Mouse (Mus musculus) limb, embryonic 15.5 days (tissue): Measurements from ENCODE around the gene Prcc. TPM values are rescaled to one million over a fixed set of nuclear protein-coding genes. Genes with fewer than 3 reads are reported as not detected.
A peak's percentile ranks its signal among the peaks of the same experiment; 100 is the strongest.

Source experiments
- ATAC-seq: fragments of 200-750 bp; cut with Nextera tagmentation; 2 replicates; pipeline ENCODE4 v1.8.0; 2017; ENCODE audit warnings: low read depth, moderate TSS enrichment; ENCODE audit not compliant: insufficient number of reproducible peaks, low FRiP score, low TSS enrichment
- H3K27ac ChIP-seq: fragments of 300-500 bp; sonication (generic); 2 replicates; pipeline ENCODE4 v1.5.1; 2015; ENCODE audit warnings: moderate library complexity, mild to moderate bottlenecking, inconsistent platforms
- H3K27me3 ChIP-seq: fragments of 300-500 bp; sonication (generic); 2 replicates; pipeline ENCODE4 v1.6.1; 2015; ENCODE audit warnings: inconsistent platforms
- H3K36me3 ChIP-seq: fragments of 300-500 bp; sonication (generic); 2 replicates; pipeline ENCODE4 v1.6.1; 2015; ENCODE audit warnings: inconsistent platforms
- H3K4me1 ChIP-seq: fragments of 300-500 bp; sonication (generic); 2 replicates; pipeline ENCODE4 v1.6.1; 2015; ENCODE audit warnings: inconsistent platforms
- H3K4me2 ChIP-seq: fragments of 300-500 bp; sonication (generic); 2 replicates; pipeline ENCODE4 v1.6.1; 2015; ENCODE audit warnings: mild to moderate bottlenecking, inconsistent platforms
- H3K4me3 ChIP-seq: fragments of 300-500 bp; sonication (generic); 2 replicates; pipeline ENCODE4 v1.5.1; 2015; ENCODE audit warnings: mild to moderate bottlenecking, inconsistent platforms
- H3K9ac ChIP-seq: fragments of 300-500 bp; sonication (generic); 2 replicates; pipeline ENCODE4 v1.6.1; 2015; ENCODE audit warnings: inconsistent platforms
- H3K9me3 ChIP-seq: fragments of 300-500 bp; sonication (generic); 2 replicates; pipeline ENCODE4 v1.6.1; 2016; ENCODE audit warnings: inconsistent platforms
- WGBS: fragments of 180-500 bp; shearing (Covaris S2); methylation state at CpG from one replicate; pipeline ENCODE4 v1.1.7; 2015; 5-methylcytosine and 5-hydroxymethylcytosine counted together
- polyA plus RNA-seq: library from polyadenylated mRNA; unstranded; fragments of >200 nt; fragmentation: Nextera tagmentation; extraction: Ambion mirVana; gene quantifications from 2 replicates; pipeline ENCODE4 v1.2.1, GENCODE M21; 2015

The Prcc gene
- polyA plus RNA-seq, 1 experiment from 2014 or later: 13.1 TPM

DNA sequence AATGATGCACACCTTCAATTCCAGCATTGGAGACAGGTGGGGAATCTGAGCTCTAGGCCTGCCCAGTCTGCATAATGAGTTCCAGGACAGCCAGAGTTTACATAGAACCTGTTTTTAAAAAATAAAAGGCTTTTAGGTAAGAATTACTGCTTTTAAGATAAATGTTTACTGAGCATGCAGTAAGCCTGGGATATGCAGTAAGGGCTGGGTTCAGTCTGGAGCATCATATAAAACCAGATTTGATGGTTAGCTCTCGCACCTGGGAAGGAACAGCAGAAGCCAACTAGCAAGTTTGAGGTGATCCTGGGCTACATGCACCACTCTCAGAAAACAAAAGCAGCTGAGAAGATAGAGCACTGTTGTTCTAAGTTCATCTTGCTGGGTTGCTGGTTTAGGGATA, 33.1 kb upstream of the Prcc start:
- H3K4me3 ChIP-seq: no peak overlapping the region
- peaks cover 10% of the 10 kb centered on the region; the same call in 1 of the 2 replicates for H3K4me1 ChIP-seq
- 88% methylated on average over 1 of the region's 1 CpGs for WGBS
- no peak for ATAC-seq
- no peaks in the 10 kb centered on the region for H3K27me3 ChIP-seq
- no peak overlapping the region for H3K9ac ChIP-seq
- H3K27ac ChIP-seq: peak overlapping the region; percentile 22; the same call in 1 of the 2 replicates
- peaks cover 58% of the 10 kb centered on the region for H3K36me3 ChIP-seq
- H3K9me3 ChIP-seq: no peaks in the 10 kb centered on the region
- H3K4me2 ChIP-seq: no peak overlapping the region

DNA sequence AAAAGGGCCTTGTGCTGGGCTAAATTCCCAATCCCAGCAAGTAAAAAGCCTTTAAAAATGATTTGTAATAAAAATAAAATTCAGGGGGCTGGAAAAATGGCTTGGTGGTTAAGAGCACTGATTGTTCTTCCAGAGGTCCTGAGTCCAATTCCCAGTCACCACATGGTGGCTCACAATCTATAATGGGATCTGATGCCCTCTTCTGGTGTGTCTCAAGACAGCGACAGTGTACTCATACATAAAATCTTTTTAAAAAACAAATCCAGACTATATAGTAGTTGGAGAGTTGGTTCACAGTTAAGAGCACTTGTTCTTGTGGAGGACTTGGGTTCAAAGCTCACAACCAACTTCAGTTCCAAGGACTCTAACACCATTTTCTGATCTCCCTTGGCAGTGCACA, 31.6 kb upstream of the Prcc start:
- H3K36me3 ChIP-seq: peaks cover 50% of the 10 kb centered on the region
- H3K27me3 ChIP-seq: no peaks in the 10 kb centered on the region
- H3K4me3 ChIP-seq: no peak overlapping the region
- no peak overlapping the region for H3K4me2 ChIP-seq
- 84% methylated on average over 1 of the region's 1 CpGs for WGBS
- H3K4me1 ChIP-seq: peaks cover 10% of the 10 kb centered on the region; the same call in 1 of the 2 replicates
- no peak for ATAC-seq
- H3K27ac ChIP-seq: no peak overlapping the region; the same call in 1 of the 2 replicates
- H3K9ac ChIP-seq: no peak overlapping the region
- no peaks in the 10 kb centered on the region for H3K9me3 ChIP-seq

DNA sequence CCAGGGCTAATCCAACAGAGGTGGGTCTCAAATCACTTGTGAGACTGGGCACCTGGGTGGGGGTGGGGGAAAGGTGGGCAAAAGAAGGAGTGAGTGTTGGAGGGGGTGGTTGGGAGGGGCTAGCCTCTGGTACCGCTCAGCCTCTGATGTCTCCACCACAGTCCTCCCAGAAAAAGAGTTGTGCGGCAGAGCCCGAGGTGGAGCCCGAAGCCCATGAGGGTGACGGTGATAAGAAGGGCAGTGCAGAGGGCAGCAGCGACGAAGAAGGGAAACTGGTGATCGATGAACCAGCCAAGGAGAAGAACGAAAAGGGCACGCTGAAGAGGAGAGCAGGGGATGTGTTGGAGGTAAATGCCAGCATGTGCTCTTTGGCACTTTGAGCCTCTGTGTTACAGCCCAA, 28.5 kb upstream of the Prcc start:
- H3K9me3 ChIP-seq: no peaks in the 10 kb centered on the region
- WGBS: 94% methylated on average over 10 of the region's 10 CpGs
- peaks cover 27% of the 10 kb centered on the region for H3K4me1 ChIP-seq
- H3K27ac ChIP-seq: no peak overlapping the region
- no peak overlapping the region for H3K4me2 ChIP-seq
- no peak overlapping the region for H3K9ac ChIP-seq
- peaks cover 48% of the 10 kb centered on the region for H3K36me3 ChIP-seq
- H3K4me3 ChIP-seq: no peak overlapping the region
- no peaks in the 10 kb centered on the region for H3K27me3 ChIP-seq
- no peak for ATAC-seq

DNA sequence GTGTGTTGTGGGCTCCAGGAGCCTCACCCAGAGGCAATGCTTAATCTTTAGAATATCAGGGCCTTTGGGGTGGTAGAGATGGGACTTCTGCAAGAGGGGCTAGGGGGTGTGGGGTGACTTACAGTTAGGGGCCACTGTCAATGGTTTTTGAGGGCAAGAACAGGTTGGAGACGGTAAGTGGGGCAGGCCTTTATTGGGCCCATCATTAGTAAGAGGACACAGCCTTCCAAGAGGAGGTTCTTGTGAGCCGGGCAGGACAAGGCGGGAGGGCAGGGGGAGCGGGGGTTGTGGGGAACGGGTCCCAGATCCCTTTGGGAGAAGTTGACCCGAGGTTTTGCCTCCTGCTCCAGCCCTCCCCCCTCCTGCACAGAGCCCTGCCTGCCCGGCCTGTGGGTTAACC, 28.1 kb upstream of the Prcc start:
- peaks cover 29% of the 10 kb centered on the region for H3K4me1 ChIP-seq
- no peak overlapping the region for H3K27ac ChIP-seq
- ATAC-seq: no peak
- 73% methylated on average over 7 of the region's 7 CpGs for WGBS
- H3K4me2 ChIP-seq: no peak overlapping the region
- H3K27me3 ChIP-seq: no peaks in the 10 kb centered on the region
- H3K9ac ChIP-seq: no peak overlapping the region
- H3K9me3 ChIP-seq: no peaks in the 10 kb centered on the region
- H3K36me3 ChIP-seq: peaks cover 48% of the 10 kb centered on the region
- H3K4me3 ChIP-seq: no peak overlapping the region

DNA sequence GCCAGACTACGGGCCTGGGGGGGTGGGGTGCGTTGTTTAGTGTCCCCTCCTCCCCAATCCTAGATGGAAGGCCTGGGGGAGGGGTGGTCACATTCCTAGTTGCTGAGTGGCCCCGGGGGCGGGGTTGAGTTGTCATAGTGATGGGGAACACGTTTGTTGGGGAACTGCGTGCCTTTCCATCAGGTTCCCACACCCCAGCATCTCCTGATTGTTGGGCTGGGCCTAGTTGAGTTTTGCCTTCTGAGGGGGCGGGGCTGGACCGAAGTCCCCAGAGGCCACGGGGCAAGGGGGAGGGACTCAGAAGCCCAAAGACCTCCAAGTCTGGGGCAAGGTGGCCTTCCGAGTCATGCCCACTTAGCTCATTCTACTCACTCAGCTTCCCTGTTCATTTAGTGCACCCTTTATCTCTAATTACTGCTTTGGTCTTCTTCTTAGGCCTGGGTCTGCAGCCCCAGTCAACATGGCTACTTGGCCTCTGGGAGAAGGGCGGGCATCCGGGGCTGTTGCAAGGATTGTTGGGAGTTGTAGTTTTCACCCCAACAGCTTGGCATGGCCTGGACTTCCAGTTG, 25.2 kb upstream of the Prcc start:
- H3K4me2 ChIP-seq: peak overlapping the region; percentile 46
- no peaks in the 10 kb centered on the region for H3K27me3 ChIP-seq
- H3K9me3 ChIP-seq: no peaks in the 10 kb centered on the region
- H3K4me3 ChIP-seq: peak overlapping the region; percentile 31
- no peak overlapping the region for H3K9ac ChIP-seq
- WGBS: 7% methylated on average over 12 of the region's 12 CpGs
- ATAC-seq: peak; percentile 16; the same call in 1 of the 2 replicates
- H3K27ac ChIP-seq: peak overlapping the region; percentile 97
- peaks cover 28% of the 10 kb centered on the region for H3K36me3 ChIP-seq
- H3K4me1 ChIP-seq: peaks cover 40% of the 10 kb centered on the region

DNA sequence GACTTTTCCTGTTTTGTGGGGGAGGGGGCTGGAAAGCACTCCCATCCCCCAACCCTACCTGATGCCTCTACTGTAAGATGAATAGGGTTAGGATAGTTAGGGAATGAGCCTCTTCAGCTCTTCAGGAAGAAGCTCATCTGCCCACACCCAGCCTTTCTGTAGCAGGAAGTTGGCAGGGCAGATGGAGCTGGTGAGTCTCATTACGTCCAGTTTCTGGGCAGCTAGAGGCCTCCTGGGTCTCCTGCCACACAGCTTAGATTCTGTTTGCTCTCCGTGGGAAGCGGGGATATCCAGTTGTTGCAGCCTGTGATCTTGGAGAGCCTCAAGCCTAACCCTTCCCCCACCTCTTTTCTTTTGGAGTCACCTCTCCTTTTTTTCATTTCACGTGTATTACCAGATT, 24.5 kb upstream of the Prcc start:
- WGBS: 9% methylated on average over 4 of the region's 4 CpGs

DNA sequence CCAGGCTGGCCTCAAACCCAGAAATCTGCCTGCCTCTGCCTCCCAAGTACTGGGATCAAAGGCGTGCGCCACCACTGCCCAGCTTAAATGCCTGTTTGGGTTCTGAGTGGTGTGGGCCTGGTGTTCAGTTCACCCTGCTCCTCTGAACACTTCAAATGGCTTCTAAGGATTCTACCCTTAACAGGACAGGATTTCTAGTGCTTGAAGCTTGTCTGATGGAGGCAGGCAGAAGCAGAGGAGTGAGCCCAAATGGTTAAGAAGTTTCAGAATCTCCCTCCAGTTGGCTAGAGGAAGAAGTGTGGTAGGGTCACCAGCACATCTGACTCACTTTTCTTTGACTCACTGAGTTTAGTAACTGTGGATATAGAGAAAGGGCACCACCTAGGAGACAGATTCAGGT, 24.0 kb upstream of the Prcc start:
- no peak for ATAC-seq
- 94% methylated on average over 2 of the region's 2 CpGs for WGBS
- peak overlapping the region; percentile 97 for H3K27ac ChIP-seq
- H3K4me2 ChIP-seq: peak overlapping the region; percentile 46
- H3K36me3 ChIP-seq: peaks cover 16% of the 10 kb centered on the region
- H3K9me3 ChIP-seq: no peaks in the 10 kb centered on the region
- H3K4me3 ChIP-seq: no peak overlapping the region
- H3K4me1 ChIP-seq: peaks cover 40% of the 10 kb centered on the region
- no peak overlapping the region for H3K9ac ChIP-seq
- H3K27me3 ChIP-seq: no peaks in the 10 kb centered on the region

More for the DNA sequence above, 24.5 kb upstream of the Prcc start:
- H3K9ac ChIP-seq: no peak overlapping the region
- peak overlapping the region; percentile 46 for H3K4me2 ChIP-seq
- H3K4me3 ChIP-seq: peak overlapping the region; percentile 31
- H3K27ac ChIP-seq: peak overlapping the region; percentile 97
- peaks cover 40% of the 10 kb centered on the region for H3K4me1 ChIP-seq
- ATAC-seq: no peak
- H3K9me3 ChIP-seq: no peaks in the 10 kb centered on the region
- H3K36me3 ChIP-seq: peaks cover 21% of the 10 kb centered on the region
- H3K27me3 ChIP-seq: no peaks in the 10 kb centered on the region

DNA sequence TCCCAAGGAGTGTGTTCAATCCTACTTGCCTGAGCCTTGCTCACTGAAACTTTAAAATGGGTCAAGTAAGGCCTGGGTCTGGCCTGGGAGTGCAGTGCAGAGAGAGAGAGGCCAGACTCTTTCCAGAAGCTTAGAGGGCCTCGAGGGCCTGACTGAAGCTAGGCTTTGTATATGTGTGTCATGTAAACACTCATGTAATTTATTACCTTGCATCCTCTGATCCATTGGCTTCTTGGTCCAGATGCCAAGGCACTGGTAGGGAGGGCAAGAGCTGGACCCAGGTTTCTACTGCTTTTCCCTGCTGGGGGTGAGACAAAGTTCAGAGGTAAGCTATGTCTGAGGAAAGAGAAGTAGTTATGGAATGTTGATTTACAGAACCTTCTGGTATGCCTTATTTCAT, 22.5 kb upstream of the Prcc start:
- peak overlapping the region; percentile 80 for H3K4me3 ChIP-seq
- H3K27ac ChIP-seq: peak overlapping the region; percentile 97
- ATAC-seq: no peak
- 0% methylated on average over 1 of the region's 1 CpGs for WGBS
- peaks cover 40% of the 10 kb centered on the region for H3K4me1 ChIP-seq
- H3K9me3 ChIP-seq: no peaks in the 10 kb centered on the region
- peak overlapping the region; percentile 63 for H3K4me2 ChIP-seq
- 0 out of 2 replicates have a peak, but pooled peaks cover under 1% of the 10 kb centered on the region for H3K36me3 ChIP-seq
- peak overlapping the region; percentile 83 for H3K9ac ChIP-seq
- no peaks in the 10 kb centered on the region for H3K27me3 ChIP-seq

DNA sequence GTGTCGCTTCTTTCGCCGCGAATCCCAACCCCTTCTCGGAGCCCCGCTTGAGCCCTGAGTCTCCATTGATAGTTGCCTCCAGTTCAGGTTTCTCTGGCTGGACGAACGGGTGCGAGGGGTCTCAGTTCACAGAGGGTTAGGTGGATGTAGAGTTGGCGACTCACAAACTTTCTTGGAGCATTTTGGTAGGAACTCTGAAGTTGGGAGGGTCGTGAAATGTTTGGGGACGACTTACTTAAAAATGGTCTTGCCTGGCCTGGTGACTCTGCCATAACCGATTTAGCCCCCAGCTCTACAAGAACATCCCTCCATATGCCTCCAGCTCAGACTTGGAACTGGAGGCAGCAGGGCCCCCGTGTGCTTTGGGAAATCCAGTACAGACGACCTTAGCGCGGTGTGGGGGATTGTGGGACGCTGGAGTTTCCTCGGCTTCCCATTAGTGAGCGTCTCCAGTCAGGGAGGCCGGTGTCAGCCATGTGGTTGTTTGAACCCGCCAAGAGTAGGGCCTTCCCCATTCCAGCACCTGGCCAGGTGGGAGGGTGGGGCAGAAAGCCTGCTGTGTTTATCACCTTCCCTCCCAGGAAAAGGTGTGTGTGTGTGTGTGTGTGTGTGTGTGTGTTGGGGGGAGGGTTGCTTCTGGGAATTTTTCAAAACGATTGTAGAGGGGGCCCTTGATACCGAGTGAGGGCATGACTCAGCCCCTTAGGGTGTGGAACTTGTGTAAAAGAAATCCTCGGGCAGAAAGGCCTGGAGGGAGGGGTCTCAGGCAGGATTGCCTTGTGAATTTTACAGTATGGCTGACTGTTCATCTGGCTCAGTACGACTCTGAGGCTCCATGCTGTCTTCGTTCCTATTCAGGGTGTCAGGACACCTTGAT, 21.8 kb upstream of the Prcc start:
- peaks cover 40% of the 10 kb centered on the region for H3K4me1 ChIP-seq
- H3K9ac ChIP-seq: peak overlapping the region; percentile 83
- peak overlapping the region; percentile 80 for H3K4me3 ChIP-seq
- no peak for ATAC-seq
- H3K4me2 ChIP-seq: peak overlapping the region; percentile 63
- under 1% methylated on average over 27 of the region's 27 CpGs for WGBS
- H3K27me3 ChIP-seq: no peaks in the 10 kb centered on the region
- no peaks in the 10 kb centered on the region for H3K36me3 ChIP-seq
- H3K27ac ChIP-seq: peak overlapping the region; percentile 97
- no peaks in the 10 kb centered on the region for H3K9me3 ChIP-seq

DNA sequence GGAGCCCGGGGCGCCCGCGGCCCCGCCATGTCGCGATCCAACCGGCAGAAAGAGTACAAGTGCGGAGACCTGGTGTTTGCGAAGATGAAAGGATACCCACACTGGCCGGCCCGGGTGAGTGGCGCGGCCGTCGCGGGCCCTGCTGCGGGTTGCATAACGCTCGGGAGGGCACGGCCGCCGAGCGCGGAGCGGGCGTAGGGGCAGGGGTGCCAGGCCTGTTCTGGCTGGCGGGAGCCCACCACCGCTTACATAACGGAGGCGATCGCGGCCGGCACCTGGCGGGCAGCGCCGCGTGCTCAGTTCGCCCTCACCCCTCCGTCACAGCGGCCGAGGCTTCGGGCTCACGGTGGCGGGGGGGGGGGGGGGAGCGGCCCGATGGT, 21.2 kb upstream of the Prcc start:
- Histone ChIP-seq H3K9me3 (no peaks in the 10 kb centered on the region), H3K4me1 (peaks cover 40% of the 10 kb centered on the region), H3K4me2 (peak overlapping the region; percentile 63), H3K4me3 (peak overlapping the region; percentile 80), H3K36me3 (no peaks in the 10 kb centered on the region), H3K9ac (peak overlapping the region; percentile 83), H3K27ac (peak overlapping the region; percentile 97), H3K27me3 (no peaks in the 10 kb centered on the region)
- 0% methylated on average over 40 of the region's 47 CpGs for WGBS
- ATAC-seq: peak; percentile 2; the same call in 1 of the 2 replicates

DNA sequence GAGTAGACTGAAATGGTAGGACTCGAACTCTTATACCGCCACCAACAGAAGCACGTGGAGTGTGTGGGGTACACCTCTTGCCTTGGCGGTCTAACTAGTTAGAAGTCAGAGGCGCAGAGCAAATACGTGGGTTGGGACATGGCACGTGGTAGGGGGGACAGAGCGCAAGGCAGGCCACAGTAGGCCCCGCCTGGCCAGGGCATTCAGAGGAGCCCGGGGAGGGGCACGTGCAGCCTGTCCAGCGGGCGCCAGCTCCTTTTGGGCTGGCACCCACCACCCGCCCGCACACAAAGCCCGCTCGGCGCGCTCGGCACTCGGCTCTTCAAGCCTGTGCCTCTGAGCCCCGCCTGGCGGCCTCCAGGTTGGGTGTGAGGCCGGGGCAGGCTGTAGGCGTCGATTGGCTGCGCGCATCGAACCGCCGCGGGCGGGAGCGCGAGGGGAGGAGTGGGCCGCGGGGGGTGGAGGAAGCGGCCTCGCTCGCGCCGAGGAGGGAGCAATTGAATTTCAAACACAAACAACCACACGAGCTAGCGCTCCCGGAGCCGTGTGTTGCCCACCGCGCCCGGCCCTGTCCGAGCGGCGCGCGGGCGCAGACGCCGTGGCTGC, 20.6 kb upstream of the Prcc start, which contains the start of gene Hdgf:
Gene Hdgf, plus strand, starts transcription at position 442 of the 606 bp plus-strand sequence.
- WGBS: under 1% methylated on average over 54 of the region's 57 CpGs
- Histone ChIP-seq H3K9me3 (no peaks in the 10 kb centered on the region), H3K36me3 (no peaks in the 10 kb centered on the region), H3K4me3 (peak within 1 kb of the TSS; percentile 80), H3K27me3 (no peaks in the 10 kb centered on the region), H3K4me2 (peak within 1 kb of the TSS; percentile 63), H3K4me1 (peaks cover 36% of the 10 kb centered on the region), H3K9ac (peak within 1 kb of the TSS; percentile 83), H3K27ac (peak within 1 kb of the TSS; percentile 97)
- peak; percentile 91 for ATAC-seq

DNA sequence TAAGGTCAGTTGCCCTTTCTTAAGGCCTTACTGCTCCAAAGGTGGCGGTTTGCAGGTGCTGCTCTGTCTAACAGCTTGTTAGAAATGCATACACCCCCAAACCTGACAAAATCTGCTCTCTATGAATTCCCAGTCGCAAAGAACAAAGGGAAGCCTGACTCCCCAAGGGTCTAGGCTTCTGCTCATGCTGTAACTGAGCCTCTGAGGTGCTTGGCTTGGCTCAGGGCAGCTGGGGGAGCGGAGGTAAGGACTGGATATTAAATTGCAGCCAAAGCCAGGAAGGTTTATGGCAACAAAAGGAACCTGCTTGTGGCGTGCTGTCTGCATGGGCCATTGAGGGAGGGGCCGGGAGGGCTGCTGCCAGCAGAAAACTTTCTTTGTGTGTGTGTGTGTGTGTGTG, 18.4 kb upstream of the Prcc start:
- Histone ChIP-seq H3K9me3 (no peaks in the 10 kb centered on the region), H3K27me3 (no peaks in the 10 kb centered on the region), H3K36me3 (no peaks in the 10 kb centered on the region), H3K4me2 (no peak overlapping the region), H3K4me1 (peaks cover 15% of the 10 kb centered on the region), H3K4me3 (no peak overlapping the region), H3K9ac (no peak overlapping the region), H3K27ac (no peak overlapping the region)
- WGBS: 42% methylated on average over 5 of the region's 5 CpGs
- no peak for ATAC-seq
